Mouse (Mus musculus): ENCODE results near the gene 4930426L09Rik.

4930426L09Rik gene

DNA sequence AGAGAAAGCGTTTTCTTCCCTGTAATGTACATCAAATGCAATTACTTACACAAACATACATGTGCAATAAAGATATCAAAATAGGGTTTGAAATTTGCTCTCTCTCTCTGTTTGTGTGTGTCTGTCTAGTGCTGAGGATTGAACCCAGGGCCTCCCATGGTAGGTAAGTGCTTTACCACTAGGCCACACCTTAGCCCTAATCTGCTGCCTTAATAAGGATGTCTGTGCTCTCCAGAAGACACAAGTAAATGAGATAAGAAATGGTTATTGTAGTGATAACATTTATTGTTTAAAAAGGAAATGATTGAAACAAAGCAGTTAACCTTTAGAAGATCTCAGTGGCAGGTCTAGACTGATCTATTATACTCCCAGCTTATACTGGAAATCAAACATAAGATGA lies 18.7 kb downstream of the 4930426L09Rik start:
- no peak for DNase-seq

- no peak for DNase-seq
These were observed 19.9 kb downstream of the 4930426L09Rik start for GRCm38 (mm10) chr2:19018034-19018433.

DNA sequence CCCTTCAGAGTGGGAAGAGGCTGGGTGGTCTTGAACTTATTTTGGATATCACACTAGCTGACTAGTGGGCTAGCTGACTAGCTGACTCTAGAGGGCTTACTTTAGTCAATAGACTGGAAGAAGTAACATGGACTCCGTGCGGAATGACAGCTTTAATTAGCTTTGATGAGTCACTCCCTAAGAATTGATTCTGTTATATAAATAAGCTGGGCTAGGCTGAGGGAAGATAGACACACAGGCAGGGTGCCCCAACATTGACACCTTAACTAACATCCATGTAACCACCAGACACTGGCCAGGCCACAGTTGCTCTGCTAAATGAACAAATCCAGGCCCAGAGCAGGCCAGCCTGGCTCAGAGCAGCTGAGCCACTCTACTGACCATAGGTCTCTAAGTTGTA lies 26.7 kb downstream of the 4930426L09Rik start:
- DNase-seq: no peak

- DNase-seq: no peak
These were observed 39.3 kb downstream of the 4930426L09Rik start for GRCm38 (mm10) chr2:19037430-19037829.

DNA sequence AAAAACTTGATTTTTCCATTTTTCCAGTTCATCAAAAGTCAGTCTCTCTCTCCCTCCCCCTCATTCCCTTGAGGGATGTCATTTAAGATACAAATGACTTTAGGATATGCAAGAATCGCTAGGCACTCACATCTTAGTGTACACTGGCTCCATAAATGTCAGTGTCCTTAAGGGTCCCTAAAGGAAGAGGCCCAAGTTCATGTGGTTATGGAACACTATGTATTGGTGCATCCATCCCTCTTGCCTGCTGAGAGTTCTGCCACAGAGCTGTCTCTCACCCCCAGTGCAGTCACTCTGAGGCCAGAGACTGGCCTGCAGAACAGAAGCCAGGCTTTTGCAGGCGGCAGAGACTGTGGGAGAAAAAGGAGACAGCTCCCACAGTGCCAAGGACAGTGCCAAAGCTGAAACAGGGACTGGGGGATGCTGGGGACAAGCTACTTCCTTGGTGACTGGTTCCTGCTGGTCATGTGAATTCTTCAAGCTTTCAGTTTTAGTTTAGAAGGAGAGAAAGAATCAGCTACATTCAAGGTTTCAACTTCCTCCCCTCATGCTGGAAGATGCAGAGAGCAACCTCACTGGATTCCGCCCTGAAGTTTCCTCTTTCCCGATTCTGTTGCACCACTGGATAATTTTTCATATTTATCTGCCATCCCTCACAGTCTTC lies 39.9 kb downstream of the 4930426L09Rik start:
- no peak for DNase-seq

DNA sequence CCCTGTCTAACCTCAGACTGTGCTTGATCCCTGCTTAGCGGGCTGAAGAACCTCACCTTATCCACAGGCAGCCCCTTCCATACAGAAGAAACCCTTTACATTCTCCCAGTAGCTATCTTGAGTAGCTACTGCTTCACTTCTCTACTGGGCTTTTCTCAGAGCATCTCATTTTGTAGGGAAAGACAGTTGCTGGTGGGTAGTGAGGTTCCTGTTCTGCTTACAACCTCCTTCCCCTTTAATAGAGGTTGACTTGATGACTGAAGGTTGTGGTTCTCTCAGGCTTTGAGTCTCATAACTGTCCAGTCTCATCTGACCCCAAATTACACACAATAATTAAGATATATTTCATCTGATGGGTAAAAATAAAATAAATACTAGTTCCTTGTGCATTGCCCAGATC lies 50.1 kb downstream of the 4930426L09Rik start:
- DNase-seq: no peak

DNA sequence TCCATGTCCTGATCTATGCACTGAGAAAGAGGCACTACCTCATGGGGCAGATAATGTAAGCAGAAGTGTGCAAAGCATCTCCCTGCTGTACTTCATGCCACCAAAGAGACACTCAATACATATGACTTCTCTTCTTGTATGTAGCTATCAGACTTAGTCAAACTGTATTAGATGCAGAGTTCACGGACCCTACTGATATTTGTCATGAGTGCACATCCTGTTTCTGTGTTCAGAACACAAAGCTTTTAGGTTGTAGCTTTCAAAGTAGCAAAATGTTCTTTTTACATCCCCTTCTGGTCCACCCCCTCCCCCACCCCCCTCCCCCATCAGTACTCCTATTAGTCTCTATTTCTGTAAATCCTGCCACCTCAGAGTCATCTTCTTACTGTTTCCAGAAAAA lies 51.2 kb downstream of the 4930426L09Rik start:
- no peak for DNase-seq
